Mouse (Mus musculus) ES-E14 (cell line): ENCODE data around the gene Rnf41. TPM values are rescaled to one million over a fixed set of nuclear protein-coding genes. Genes with fewer than 3 reads are reported as not detected.

Source experiments
- DNase-seq: peaks from one replicate; pipeline ENCODE4 v3.0.0-alpha.2; 2013; ENCODE audit warnings: low read depth, low spot score
- H3K27ac ChIP-seq: 2 replicates; pipeline ENCODE4 v1.5.1; 2012; ENCODE audit warnings: low read depth, mild to moderate bottlenecking, low read length, moderate library complexity, mixed read lengths; ENCODE audit not compliant: poor library complexity, insufficient read depth, severe bottlenecking
- H3K36me3 ChIP-seq: 2 replicates; pipeline ENCODE4 v1.6.1; 2012; ENCODE audit warnings: mild to moderate bottlenecking, low read length, moderate library complexity, mixed read lengths; ENCODE audit not compliant: control insufficient read depth, poor library complexity, insufficient read depth, severe bottlenecking
- H3K4me1 ChIP-seq, 2 experiments: fragments of 150-350 bp in 1 of 2; sonication (generic) in 1 of 2; 2 replicates each; pipeline ENCODE4 v1.6.1; 2012; ENCODE audit warnings: low read length in 2 of 2, mild to moderate bottlenecking in 1 of 2, mixed read lengths in 1 of 2; ENCODE audit not compliant: control insufficient read depth in 2 of 2, insufficient read depth in 2 of 2, poor library complexity in 1 of 2
- H3K4me3 ChIP-seq, 2 experiments: fragments of 150-350 bp in 1 of 2; sonication (generic) in 1 of 2; 2 replicates each; pipeline ENCODE4 v1.5.1; 2012; ENCODE audit warnings: low read length in 2 of 2, low read depth in 1 of 2, mild to moderate bottlenecking in 1 of 2, mixed read lengths in 1 of 2; ENCODE audit not compliant: insufficient read depth in 1 of 2, poor library complexity in 1 of 2, severe bottlenecking in 1 of 2
- H3K9ac ChIP-seq: 2 replicates; pipeline ENCODE4 v1.6.1; 2012; ENCODE audit warnings: low read depth, mild to moderate bottlenecking, low read length, mixed read lengths; ENCODE audit not compliant: poor library complexity, insufficient read depth, severe bottlenecking
- H3K9me3 ChIP-seq: fragments of 150-350 bp; sonication (generic); 2 replicates; pipeline ENCODE4 v1.6.1; 2012; ENCODE audit warnings: low read depth, mild to moderate bottlenecking, low read length; ENCODE audit not compliant: control insufficient read depth, insufficient read depth
- CHD2 ChIP-seq: IDR thresholded peaks from 2 replicates; pipeline ENCODE4 v1.6.1; 2014; ENCODE audit warnings: mild to moderate bottlenecking, low read depth, low read length, inconsistent platforms
- HCFC1 ChIP-seq: IDR thresholded peaks from 2 replicates; pipeline ENCODE4 v1.6.1; 2012; ENCODE audit warnings: low read length, inconsistent platforms, borderline replicate concordance; ENCODE audit not compliant: insufficient read depth
- MAFK ChIP-seq: IDR thresholded peaks from 2 replicates; pipeline ENCODE4 v1.6.1; 2014; ENCODE audit warnings: mild to moderate bottlenecking, low read depth, low read length, inconsistent platforms; ENCODE audit not compliant: insufficient read depth
- ZC3H11A ChIP-seq: IDR thresholded peaks from 2 replicates; pipeline ENCODE4 v1.6.1; 2012; ENCODE audit warnings: low read depth, mild to moderate bottlenecking, inconsistent platforms, low read length, borderline replicate concordance
- ZNF384 ChIP-seq: IDR thresholded peaks from 2 replicates; pipeline ENCODE4 v1.6.1; 2012; ENCODE audit warnings: low read depth, low read length, inconsistent platforms
- in situ Hi-C, 2 experiments: fragments of 600-800 bp; cut with MboI; formaldehyde crosslinking; loops; one replicate each; pipeline ENCODE4 v1.15.1; 2025; ENCODE audit warnings: low sequenced_read_pairs in 2 of 2, inconsistent platforms in 1 of 2; ENCODE audit not compliant: unreplicated experiment in 2 of 2
- total RNA-seq: library from RNA; depleted of rRNA; stranded (reverse); fragments of 300-350 nt; gene quantifications from 2 replicates; pipeline ENCODE4 v1.2.3, GENCODE M21; 2012; rRNA removed

Rnf41 gene
- 39.6 and 41.3 TPM in 2 replicates for total RNA-seq

GRCm38 (mm10) chr10:128411211-128412054, at the start of gene Rnf41, which contains the start of gene Nabp2:
Gene Rnf41, plus strand, starts transcription at chr10:128411657.
Gene Nabp2, minus strand, starts transcription at chr10:128411492.
- Histone ChIP-seq H3K36me3 (peaks cover 15% of the 10 kb centered on the region), H3K4me3 (peak within 1 kb of the TSS; percentile 95), H3K4me1 (peaks cover 2 to 5% of the 10 kb centered on the region in 2 experiments; a peak in 1 of 4 replicates), H3K27ac (peak within 1 kb of the TSS; percentile 85), H3K9ac (peak within 1 kb of the TSS; percentile 93), H3K9me3 (no peaks in the 10 kb centered on the region)
- in situ Hi-C loops: no loop called here
- TF ChIP-seq ZNF384: no peak
- TF ChIP-seq HCFC1: peak; percentile 52; the same call in 1 of the 2 replicates
- TF ChIP-seq MAFK: no peak
- TF ChIP-seq ZC3H11A: no peak
- TF ChIP-seq CHD2: 0 out of 2 replicates have a peak, but pooled peaks have one; percentile 17
- DNase-seq: peak; percentile 98

DNA sequence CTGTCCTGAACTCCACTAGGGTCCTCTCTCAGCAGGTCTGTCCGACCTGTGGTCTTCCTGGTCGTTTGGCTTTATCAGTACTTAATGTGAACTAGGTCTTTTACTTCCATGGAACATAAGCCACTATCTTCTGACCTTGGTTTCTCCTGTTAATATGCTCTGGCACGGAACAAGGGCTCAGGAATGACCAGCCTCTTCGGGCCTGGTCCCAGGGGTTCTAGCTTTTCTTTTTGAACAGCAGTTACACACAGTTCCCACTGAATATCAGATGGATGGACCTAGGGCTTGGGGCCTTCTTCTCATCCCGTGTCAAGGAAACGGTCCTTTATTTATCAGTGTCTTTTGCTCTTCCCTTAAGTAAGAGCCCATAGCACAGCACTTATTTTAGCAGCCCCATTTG, 49.6 kb upstream of the Rnf41 start:
- in situ Hi-C loops: no loop called here
- TF ChIP-seq MAFK (no peak), ZNF384 (no peak), HCFC1 (no peak), ZC3H11A (no peak), CHD2 (no peak)
- H3K27ac ChIP-seq: no peak overlapping the region
- H3K9me3 ChIP-seq: no peaks in the 10 kb centered on the region
- H3K4me1 ChIP-seq: peaks cover 0 to 2% of the 10 kb centered on the region in 2 experiments; a peak in 1 of 4 replicates
- H3K9ac ChIP-seq: no peak overlapping the region
- H3K4me3 ChIP-seq: no peak overlapping the region
- peaks cover 56% of the 10 kb centered on the region for H3K36me3 ChIP-seq
- DNase-seq: no peak

- H3K4me1 ChIP-seq: peaks cover 0 to 2% of the 10 kb centered on the region in 2 experiments; a peak in 1 of 4 replicates
- H3K36me3 ChIP-seq: peaks cover 56% of the 10 kb centered on the region
- no peak overlapping the region for H3K9ac ChIP-seq
- TF ChIP-seq ZNF384: no peak
- TF ChIP-seq MAFK: no peak
- no peak for TF ChIP-seq ZC3H11A
- no peak for TF ChIP-seq CHD2
- no peak for TF ChIP-seq HCFC1
- H3K4me3 ChIP-seq: no peak overlapping the region
- no peaks in the 10 kb centered on the region for H3K9me3 ChIP-seq
- in situ Hi-C loops: no loop called here
- H3K27ac ChIP-seq: no peak overlapping the region
- no peak for DNase-seq
These were observed 48.9 kb upstream of the Rnf41 start for GRCm38 (mm10) chr10:128362568-128362967.

- Histone ChIP-seq H3K27ac (no peak overlapping the region), H3K9me3 (no peaks in the 10 kb centered on the region), H3K4me1 (peaks cover 5 to 10% of the 10 kb centered on the region in 2 experiments), H3K9ac (peak overlapping the region; percentile 73), H3K36me3 (peaks cover 14% of the 10 kb centered on the region), H3K4me3 (peak overlapping the region; percentile 82 to 95)
- DNase-seq: no peak
- no peak for TF ChIP-seq ZNF384
- TF ChIP-seq CHD2: no peak
- TF ChIP-seq HCFC1: no peak
- no peak for TF ChIP-seq ZC3H11A
- TF ChIP-seq MAFK: no peak
- in situ Hi-C loops: no loop called here
These were observed 43.5 kb upstream of the Rnf41 start for GRCm38 (mm10) chr10:128367899-128368401.
